Mouse (Mus musculus) liver, adult 2 months (tissue): Measurements from ENCODE around the gene Nbea.

ENCODE experiments used
- CTCF ChIP-seq: fragments of 200-500 bp; IDR thresholded peaks from 2 replicates; pipeline ENCODE4 v1.5.1; 2011; ENCODE audit warnings: low read depth, low read length, control low read depth
- POLR2A ChIP-seq: fragments of 200-500 bp; IDR thresholded peaks from 2 replicates; pipeline ENCODE4 v1.6.1; 2011; ENCODE audit warnings: low read length, control low read depth; ENCODE audit not compliant: insufficient read depth; ENCODE audit errors: extremely low read depth

DNA sequence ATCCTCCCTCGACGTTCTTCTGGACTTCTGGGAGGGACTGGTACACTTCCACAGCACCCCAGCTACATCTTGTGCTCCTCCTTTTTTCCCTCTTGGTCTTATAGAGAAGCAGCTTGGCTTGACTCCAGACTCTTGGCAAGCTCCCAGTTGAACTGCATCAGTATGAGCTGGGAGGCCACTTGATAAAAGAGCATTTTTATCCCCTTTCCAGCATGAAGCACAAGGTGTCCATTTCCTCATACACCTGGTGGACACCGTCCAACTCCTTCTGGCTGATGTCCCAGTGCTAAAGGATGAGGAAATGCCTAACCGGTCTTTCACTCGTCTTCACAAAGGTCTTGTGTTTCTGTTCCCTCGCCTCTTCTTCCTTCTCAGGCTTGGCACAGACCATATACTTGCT is 115.7 kb downstream of the Nbea start:
- TF ChIP-seq CTCF, result no peak
- no peak for TF ChIP-seq POLR2A
